Mouse (Mus musculus): ENCODE measurements around the gene Foxp1.

- TF ChIP-seq POLR2A (IDR thresholded peaks at IDR 0.05; ENCODE audit: control insufficient read depth, extremely low read depth, insufficient read depth, low read length, poor library complexity) (no peak), CTCF (IDR thresholded peaks at IDR 0.05; ENCODE audit: borderline replicate concordance, control insufficient read depth, extremely low read depth, insufficient read depth, low read length, poor library complexity) (no peak)
Measured at GRCm38 (mm10) chr6:99572071-99572470, 49.5 kb upstream of the Foxp1 start.
